Mouse (Mus musculus): ENCODE measurements around the gene Rabggta.

- TF ChIP-seq MAX (IDR thresholded peaks at IDR 0.05; ENCODE audit: low read depth) (no peak), POLR2A (IDR thresholded peaks at IDR 0.05; ENCODE audit: insufficient read length, low read depth) (no peak), TCF12 (IDR thresholded peaks at IDR 0.05; ENCODE audit: insufficient read depth, poor library complexity, severe bottlenecking) (no peak), USF1 (IDR thresholded peaks at IDR 0.05; ENCODE audit: low read depth) (no peak), MYOG (IDR thresholded peaks at IDR 0.05; ENCODE audit: control insufficient read depth in 1 of 3, insufficient read depth in 1 of 3, insufficient read length in 2 of 3, low read depth in 2 of 3) (no peak), POLR2AphosphoS2 (IDR thresholded peaks at IDR 0.05; ENCODE audit: insufficient read length, low read depth) (no peak), MYOD1 (IDR thresholded peaks at IDR 0.05; ENCODE audit: control insufficient read depth in 1 of 3, insufficient read length in 2 of 3, low read depth in 2 of 3) (no peak), E2F4 (IDR thresholded peaks at IDR 0.05; ENCODE audit: insufficient read depth) (no peak)
Observed at GRCm38 (mm10) chr14:55697226-55697625, 24.8 kb downstream of the Rabggta start.

Data from myocyte (in vitro differentiated cells).